Mouse (Mus musculus): ENCODE data around the gene Enc1. TPM values are rescaled to one million over a fixed set of nuclear protein-coding genes. Genes with fewer than 3 reads are reported as not detected.

The Enc1 gene
- polyA plus RNA-seq, 1 experiment from 2014 or later: 5.1 TPM

DNA sequence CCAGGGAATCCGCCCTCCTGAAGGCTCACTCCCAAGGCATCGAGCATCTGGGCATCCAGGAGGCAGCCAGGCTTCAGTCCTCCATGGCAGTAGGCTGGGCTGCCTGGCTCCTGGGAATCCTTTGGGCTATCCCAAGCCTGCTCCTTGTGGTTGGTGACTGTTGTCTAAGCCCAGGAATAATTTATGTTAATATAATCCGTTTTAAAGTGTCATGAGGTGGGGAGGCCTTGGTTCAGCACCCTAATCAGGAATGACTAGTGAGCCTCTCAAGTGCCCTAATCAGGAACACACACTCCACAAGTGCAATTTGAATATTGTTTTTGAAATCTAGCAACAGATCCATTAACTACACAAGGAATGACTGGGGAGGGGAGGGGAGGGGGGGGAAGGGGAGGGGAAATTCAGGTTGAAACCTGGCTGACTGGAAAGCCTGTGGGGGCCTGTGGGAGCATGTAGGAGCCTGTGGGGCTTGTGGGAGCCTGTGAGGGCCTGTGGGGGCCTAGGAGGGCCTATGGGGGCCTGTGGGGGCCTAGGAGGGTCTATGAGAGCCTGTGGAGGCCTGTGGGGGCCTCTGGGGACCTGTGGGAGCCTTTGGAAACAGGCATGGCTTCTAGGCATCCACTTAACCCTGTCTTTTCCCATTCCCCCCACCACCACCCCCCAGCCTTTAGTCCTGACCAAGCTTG lies 26.2 kb upstream of the Enc1 start:
- Histone ChIP-seq H3K27me3 (ENCODE audit: control insufficient read depth, insufficient read depth, low read length) (no peaks in the 10 kb centered on the region), H3K4me3 (ENCODE audit: control insufficient read depth in 1 of 2, insufficient read depth in 1 of 2, low read depth in 1 of 2, low read length in 2 of 2) (no peak overlapping the region), H3K9me3 (ENCODE audit: control insufficient read depth, low read length) (no peaks in the 10 kb centered on the region), H3K27ac (replicated peaks in 1 of 2; ENCODE audit: control insufficient read depth in 1 of 2, insufficient read depth in 1 of 2, low read depth in 2 of 2, low read length in 2 of 2) (no peak overlapping the region), H3K36me3 (ENCODE audit: control insufficient read depth, insufficient read depth, low read length) (no peaks in the 10 kb centered on the region), H3K4me1 (ENCODE audit: control insufficient read depth in 2 of 2, insufficient read depth in 2 of 2, low read length in 2 of 2) (no peaks in the 10 kb centered on the region), H3K9ac (ENCODE audit: low read length) (no peak overlapping the region), H3K4me2 (ENCODE audit: low read length) (no peak overlapping the region)
- ATAC-seq (ENCODE audit: insufficient number of reproducible peaks, insufficient read depth, low FRiP score, low read depth): no peak
- WGBS: 66% methylated on average over 3 of the region's 3 CpGs

DNA sequence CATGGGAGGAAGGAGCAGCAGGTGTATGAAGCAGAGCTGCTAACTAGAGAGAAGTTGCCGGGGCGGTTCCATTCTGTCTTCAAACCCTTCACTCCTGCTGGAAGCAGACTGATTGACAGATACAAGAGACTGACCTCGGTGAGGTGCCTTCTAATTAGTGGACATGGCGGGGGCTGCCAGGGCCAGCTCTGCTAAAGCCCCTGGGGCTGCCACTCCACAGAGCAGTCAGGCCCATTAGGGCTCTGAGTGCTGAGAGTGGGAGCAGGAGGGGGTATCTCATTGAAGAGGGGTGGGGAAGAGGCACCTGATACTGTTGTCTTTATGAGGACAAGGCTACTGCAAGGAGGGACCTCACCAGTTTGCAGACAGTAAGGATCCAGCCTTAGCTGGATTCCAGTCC lies 25.3 kb upstream of the Enc1 start:
- WGBS: 45% methylated on average over 4 of the region's 4 CpGs
- H3K9me3 ChIP-seq (ENCODE audit: control insufficient read depth, low read length): no peaks in the 10 kb centered on the region
- no peak overlapping the region for H3K27ac ChIP-seq (replicated peaks in 1 of 2; ENCODE audit: control insufficient read depth in 1 of 2, insufficient read depth in 1 of 2, low read depth in 2 of 2, low read length in 2 of 2)
- no peak overlapping the region for H3K9ac ChIP-seq (ENCODE audit: low read length)
- H3K27me3 ChIP-seq (ENCODE audit: control insufficient read depth, insufficient read depth, low read length): no peaks in the 10 kb centered on the region
- H3K4me1 ChIP-seq (ENCODE audit: control insufficient read depth in 2 of 2, insufficient read depth in 2 of 2, low read length in 2 of 2): no peaks in the 10 kb centered on the region
- no peaks in the 10 kb centered on the region for H3K36me3 ChIP-seq (ENCODE audit: control insufficient read depth, insufficient read depth, low read length)
- no peak overlapping the region for H3K4me2 ChIP-seq (ENCODE audit: low read length)
- no peak for ATAC-seq (ENCODE audit: insufficient number of reproducible peaks, insufficient read depth, low FRiP score, low read depth)
- no peak overlapping the region for H3K4me3 ChIP-seq (ENCODE audit: control insufficient read depth in 1 of 2, insufficient read depth in 1 of 2, low read depth in 1 of 2, low read length in 2 of 2)

DNA sequence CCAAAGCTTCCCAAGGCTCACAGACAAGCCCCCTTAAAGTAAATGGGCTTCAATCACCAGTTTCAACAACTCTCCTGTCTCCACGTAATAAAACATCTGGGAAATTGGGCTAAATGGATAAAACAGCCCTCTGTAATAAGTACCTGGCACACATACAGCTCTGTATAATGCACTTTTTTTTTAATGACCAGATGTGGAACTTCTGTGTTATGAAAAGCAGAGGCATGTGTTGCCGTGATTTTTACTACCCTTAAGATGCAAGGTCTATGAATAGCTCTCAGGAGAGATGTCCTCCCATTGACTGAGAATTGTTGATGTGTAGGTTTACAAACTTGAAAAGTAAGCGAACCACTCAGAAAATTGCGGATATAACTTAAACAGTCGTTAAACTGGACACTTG lies 24.7 kb upstream of the Enc1 start:
- Histone ChIP-seq H3K9me3 (ENCODE audit: control insufficient read depth, low read length) (no peaks in the 10 kb centered on the region), H3K4me3 (ENCODE audit: control insufficient read depth in 1 of 2, insufficient read depth in 1 of 2, low read depth in 1 of 2, low read length in 2 of 2) (no peak overlapping the region), H3K4me2 (ENCODE audit: low read length) (no peak overlapping the region), H3K27ac (replicated peaks in 1 of 2; ENCODE audit: control insufficient read depth in 1 of 2, insufficient read depth in 1 of 2, low read depth in 2 of 2, low read length in 2 of 2) (no peak overlapping the region), H3K27me3 (ENCODE audit: control insufficient read depth, insufficient read depth, low read length) (no peaks in the 10 kb centered on the region), H3K9ac (ENCODE audit: low read length) (no peak overlapping the region), H3K4me1 (ENCODE audit: control insufficient read depth in 2 of 2, insufficient read depth in 2 of 2, low read length in 2 of 2) (no peaks in the 10 kb centered on the region), H3K36me3 (ENCODE audit: control insufficient read depth, insufficient read depth, low read length) (no peaks in the 10 kb centered on the region)
- ATAC-seq (ENCODE audit: insufficient number of reproducible peaks, insufficient read depth, low FRiP score, low read depth): no peak
- 75% methylated on average over 5 of the region's 5 CpGs for WGBS

DNA sequence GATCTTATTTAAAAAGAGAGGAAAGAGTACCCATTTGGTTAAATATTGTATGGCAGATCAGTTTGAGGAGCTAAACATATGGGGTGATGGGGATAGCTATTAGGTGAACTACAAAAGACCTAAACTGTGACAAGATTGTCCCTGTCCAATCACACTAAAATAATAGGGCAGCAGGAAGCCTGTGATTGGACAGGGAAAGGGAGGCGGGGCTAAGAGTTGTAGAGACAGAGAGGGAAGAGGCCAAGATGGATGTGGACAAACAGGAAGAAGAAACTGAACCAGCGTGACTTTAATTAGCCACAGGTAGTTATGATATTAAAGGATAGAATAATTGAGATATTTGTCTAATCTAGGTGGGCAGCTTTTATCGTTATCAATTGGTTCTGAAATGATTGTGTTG lies 20.9 kb upstream of the Enc1 start:
- H3K9ac ChIP-seq (ENCODE audit: low read length): no peak overlapping the region
- H3K27me3 ChIP-seq (ENCODE audit: control insufficient read depth, insufficient read depth, low read length): no peaks in the 10 kb centered on the region
- no peak overlapping the region for H3K4me2 ChIP-seq (ENCODE audit: low read length)
- 90% methylated on average over 3 of the region's 3 CpGs for WGBS
- no peaks in the 10 kb centered on the region for H3K36me3 ChIP-seq (ENCODE audit: control insufficient read depth, insufficient read depth, low read length)
- H3K4me3 ChIP-seq (ENCODE audit: control insufficient read depth in 1 of 2, insufficient read depth in 1 of 2, low read depth in 1 of 2, low read length in 2 of 2): no peak overlapping the region
- H3K9me3 ChIP-seq (ENCODE audit: control insufficient read depth, low read length): no peaks in the 10 kb centered on the region
- ATAC-seq (ENCODE audit: insufficient number of reproducible peaks, insufficient read depth, low FRiP score, low read depth): no peak
- no peak overlapping the region for H3K27ac ChIP-seq (replicated peaks in 1 of 2; ENCODE audit: control insufficient read depth in 1 of 2, insufficient read depth in 1 of 2, low read depth in 2 of 2, low read length in 2 of 2)
- H3K4me1 ChIP-seq (ENCODE audit: control insufficient read depth in 2 of 2, insufficient read depth in 2 of 2, low read length in 2 of 2): no peaks in the 10 kb centered on the region; a peak in 1 of 4 replicates

DNA sequence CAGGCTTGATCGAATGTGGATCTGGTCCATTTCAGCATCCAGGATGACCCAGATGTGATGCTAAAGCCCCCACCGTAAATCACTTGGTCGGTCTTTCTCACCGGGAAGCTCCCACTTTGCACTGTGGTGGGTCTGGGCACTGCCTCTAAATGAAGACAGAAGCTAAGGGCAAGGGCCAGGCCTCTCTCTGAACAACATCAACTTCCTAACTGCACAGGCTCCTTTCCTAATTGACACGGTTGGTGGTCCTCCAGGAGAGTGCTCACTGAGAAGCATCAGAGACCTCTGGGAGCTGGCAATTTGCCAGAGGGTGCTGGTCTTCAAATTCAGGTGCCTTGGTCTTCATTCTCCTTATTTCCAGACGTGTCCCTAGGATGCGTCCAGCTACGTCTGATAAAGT lies 17.0 kb upstream of the Enc1 start:
- H3K9ac ChIP-seq (ENCODE audit: low read length): no peak overlapping the region
- peaks cover 5% of the 10 kb centered on the region; the same call in 1 of the 2 replicates for H3K9me3 ChIP-seq (ENCODE audit: control insufficient read depth, low read length)
- H3K36me3 ChIP-seq (ENCODE audit: control insufficient read depth, insufficient read depth, low read length): no peaks in the 10 kb centered on the region
- no peak overlapping the region for H3K4me3 ChIP-seq (ENCODE audit: control insufficient read depth in 1 of 2, insufficient read depth in 1 of 2, low read depth in 1 of 2, low read length in 2 of 2)
- no peak overlapping the region for H3K27ac ChIP-seq (replicated peaks in 1 of 2; ENCODE audit: control insufficient read depth in 1 of 2, insufficient read depth in 1 of 2, low read depth in 2 of 2, low read length in 2 of 2)
- WGBS: 80% methylated on average over 8 of the region's 8 CpGs
- no peaks in the 10 kb centered on the region for H3K27me3 ChIP-seq (ENCODE audit: control insufficient read depth, insufficient read depth, low read length)
- ATAC-seq (ENCODE audit: insufficient number of reproducible peaks, insufficient read depth, low FRiP score, low read depth): no peak; the same call in 1 of the 2 replicates
- no peak overlapping the region for H3K4me2 ChIP-seq (ENCODE audit: low read length)
- no peaks in the 10 kb centered on the region; a peak in 1 of 4 replicates for H3K4me1 ChIP-seq (ENCODE audit: control insufficient read depth in 2 of 2, insufficient read depth in 2 of 2, low read length in 2 of 2)

GRCm38 (mm10) chr13:97224341-97224982 lies 16.4 kb upstream of the Enc1 start:
- no peak overlapping the region for H3K4me3 ChIP-seq (ENCODE audit: control insufficient read depth in 1 of 2, insufficient read depth in 1 of 2, low read depth in 1 of 2, low read length in 2 of 2)
- H3K9ac ChIP-seq (ENCODE audit: low read length): no peak overlapping the region
- H3K9me3 ChIP-seq (ENCODE audit: control insufficient read depth, low read length): peaks cover 5% of the 10 kb centered on the region; the same call in 1 of the 2 replicates
- no peak overlapping the region for H3K27ac ChIP-seq (replicated peaks in 1 of 2; ENCODE audit: control insufficient read depth in 1 of 2, insufficient read depth in 1 of 2, low read depth in 2 of 2, low read length in 2 of 2)
- ATAC-seq (ENCODE audit: insufficient number of reproducible peaks, insufficient read depth, low FRiP score, low read depth): no peak
- 62% methylated on average over 10 of the region's 10 CpGs for WGBS
- no peaks in the 10 kb centered on the region for H3K27me3 ChIP-seq (ENCODE audit: control insufficient read depth, insufficient read depth, low read length)
- no peaks in the 10 kb centered on the region; a peak in 1 of 4 replicates for H3K4me1 ChIP-seq (ENCODE audit: control insufficient read depth in 2 of 2, insufficient read depth in 2 of 2, low read length in 2 of 2)
- H3K4me2 ChIP-seq (ENCODE audit: low read length): no peak overlapping the region
- H3K36me3 ChIP-seq (ENCODE audit: control insufficient read depth, insufficient read depth, low read length): no peaks in the 10 kb centered on the region

DNA sequence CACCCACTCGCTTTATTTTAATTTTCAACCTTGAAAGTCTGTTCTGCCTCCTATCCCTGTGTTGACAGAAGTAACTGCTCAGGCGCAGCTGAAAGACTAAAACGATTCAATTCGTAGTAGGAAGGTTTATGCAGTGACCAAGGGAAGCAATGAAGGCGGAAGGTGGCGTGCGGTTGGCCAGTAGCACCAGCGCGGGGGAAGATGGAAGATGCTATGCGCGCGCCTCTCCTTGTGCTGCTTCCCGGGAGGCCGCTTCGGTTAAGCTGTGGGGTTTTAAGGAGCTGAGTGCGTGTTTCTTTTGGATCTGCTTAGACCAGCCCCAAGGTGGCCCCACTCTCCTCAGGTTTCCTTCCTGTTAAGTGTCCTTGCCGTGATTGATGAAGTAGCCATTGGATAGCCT lies 15.8 kb upstream of the Enc1 start:
- no peak for ATAC-seq (ENCODE audit: insufficient number of reproducible peaks, insufficient read depth, low FRiP score, low read depth)
- Histone ChIP-seq H3K4me3 (ENCODE audit: control insufficient read depth in 1 of 2, insufficient read depth in 1 of 2, low read depth in 1 of 2, low read length in 2 of 2) (no peak overlapping the region), H3K27me3 (ENCODE audit: control insufficient read depth, insufficient read depth, low read length) (no peaks in the 10 kb centered on the region), H3K4me2 (ENCODE audit: low read length) (peak overlapping the region; percentile 31; the same call in 1 of the 2 replicates), H3K36me3 (ENCODE audit: control insufficient read depth, insufficient read depth, low read length) (no peaks in the 10 kb centered on the region), H3K9ac (ENCODE audit: low read length) (no peak overlapping the region), H3K27ac (replicated peaks in 1 of 2; ENCODE audit: control insufficient read depth in 1 of 2, insufficient read depth in 1 of 2, low read depth in 2 of 2, low read length in 2 of 2) (no peak overlapping the region), H3K9me3 (ENCODE audit: control insufficient read depth, low read length) (peaks cover 5% of the 10 kb centered on the region; the same call in 1 of the 2 replicates), H3K4me1 (ENCODE audit: control insufficient read depth in 2 of 2, insufficient read depth in 2 of 2, low read length in 2 of 2) (no peaks in the 10 kb centered on the region; a peak in 1 of 4 replicates)
- 67% methylated on average over 17 of the region's 17 CpGs for WGBS
